Mouse (Mus musculus): Measurements from ENCODE around the gene R3hdml.

- no peak for TF ChIP-seq CTCF (IDR thresholded peaks at IDR 0.05; ENCODE audit: low read depth, low read length)
- TF ChIP-seq GATA1 (IDR thresholded peaks at IDR 0.05; ENCODE audit: borderline replicate concordance, low read length), result no peak
- TF ChIP-seq TAL1 (conservative IDR thresholded peaks at IDR 0.05; ENCODE audit: low read depth, low read length), result no peak
- no peak for TF ChIP-seq POLR2AphosphoS5 (IDR thresholded peaks at IDR 0.05; ENCODE audit: insufficient replicate concordance, low read depth, low read length)
- TF ChIP-seq GATA2 (IDR thresholded peaks at IDR 0.05; ENCODE audit: borderline replicate concordance, low read depth, low read length), result no peak
Measured at GRCm38 (mm10) chr2:163492018-163492417, at the start of gene R3hdml.

Data from G1E (cell line).